Mouse (Mus musculus) MN1 (cell line): ENCODE measurements at regions not wholly inside any gene's neighbourhood (a gene's known extent, or its start where the extent isn't known, plus 50 kb on each side); places are given as distances from the start of the nearest gene placed in this dataset.
A peak's percentile ranks its signal among the peaks of the same experiment; 100 is the strongest.

Experiments used
- DNase-seq: peaks from one replicate; pipeline ENCODE4 v3.0.0-alpha.2; 2016; ENCODE audit warnings: low spot score

- no peak for DNase-seq
Measured at GRCm38 (mm10) chr13:80502927-80503326, 380.3 kb upstream of the Arrdc3 start.

DNA sequence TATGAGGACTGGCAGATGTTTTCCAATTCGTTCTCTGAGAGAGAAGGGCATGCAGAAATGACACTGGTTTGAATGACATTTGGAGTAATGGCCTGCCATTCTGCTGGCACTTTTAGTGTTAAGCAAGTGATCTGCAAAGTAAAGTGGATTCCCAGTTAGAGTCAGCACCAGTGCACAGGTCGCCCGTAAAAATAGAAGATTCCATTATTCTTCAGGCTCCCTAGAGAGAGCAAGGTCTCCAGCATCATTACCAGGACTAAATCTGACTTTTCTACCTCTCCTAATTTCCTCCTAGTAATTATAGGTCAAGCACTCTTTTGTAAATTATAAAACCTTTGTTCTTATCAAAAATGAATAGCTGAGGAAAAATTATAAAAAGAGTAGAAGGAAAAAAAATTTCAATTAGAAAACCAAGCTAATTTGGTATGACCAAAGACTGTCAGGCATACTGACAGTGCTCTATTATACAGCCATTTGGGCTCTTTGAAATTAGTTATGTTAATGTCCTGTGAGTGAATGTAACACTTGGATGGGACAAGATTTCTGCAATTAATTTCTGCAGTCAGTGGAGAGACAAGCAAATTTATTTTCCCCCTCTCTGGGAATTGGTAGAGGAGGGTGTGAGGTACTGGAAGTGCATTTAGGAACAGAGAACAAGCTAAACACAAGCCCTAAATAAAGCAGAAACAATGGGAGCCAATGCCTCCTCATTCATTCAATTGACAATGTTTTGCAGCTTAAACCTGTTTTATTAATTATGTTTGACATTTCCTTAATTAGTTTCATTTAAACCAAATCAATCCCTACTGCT is 368.8 kb upstream of the Arrdc3 start:
- no peak for DNase-seq

GRCm38 (mm10) chr13:80514982-80515253 is 368.3 kb upstream of the Arrdc3 start:
- DNase-seq: no peak

DNA sequence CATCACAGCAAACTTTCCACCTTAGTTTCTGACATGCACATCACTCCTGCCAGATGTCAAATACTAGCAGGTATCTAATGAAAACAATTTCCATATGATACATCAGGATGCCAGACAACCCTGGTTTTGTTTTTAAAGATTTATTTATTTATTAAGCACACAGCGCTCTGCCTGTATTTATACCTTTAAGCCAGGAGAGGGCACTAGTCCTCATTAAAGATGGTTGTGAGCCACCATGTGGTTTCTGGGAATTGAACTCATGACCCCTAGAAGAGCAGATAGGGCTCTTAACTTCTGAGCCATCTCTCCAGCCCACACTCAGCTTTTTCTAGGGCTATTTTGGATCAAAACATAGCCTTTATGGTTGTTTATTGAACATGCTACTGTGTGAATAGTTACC is 364.3 kb upstream of the Arrdc3 start:
- DNase-seq: no peak

DNA sequence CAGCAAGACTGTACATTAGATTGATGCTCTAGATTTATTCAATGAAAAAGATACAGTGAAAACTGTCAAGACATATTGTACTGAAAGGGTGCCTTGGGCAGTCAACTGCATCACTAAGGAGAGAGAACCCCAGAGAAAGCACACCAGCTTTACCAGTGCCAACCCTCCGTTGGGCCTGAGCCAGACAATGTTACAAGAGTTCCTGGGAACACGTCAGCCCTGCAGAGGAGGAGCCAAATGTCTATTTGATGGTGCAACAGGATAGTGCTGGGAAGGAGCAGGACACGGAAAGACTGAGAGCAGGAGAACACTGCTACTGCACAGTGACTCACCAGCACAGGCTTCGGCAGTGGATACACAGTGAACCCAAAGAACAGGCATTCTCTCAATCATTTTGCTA is 363.4 kb upstream of the Arrdc3 start:
- DNase-seq: no peak

DNA sequence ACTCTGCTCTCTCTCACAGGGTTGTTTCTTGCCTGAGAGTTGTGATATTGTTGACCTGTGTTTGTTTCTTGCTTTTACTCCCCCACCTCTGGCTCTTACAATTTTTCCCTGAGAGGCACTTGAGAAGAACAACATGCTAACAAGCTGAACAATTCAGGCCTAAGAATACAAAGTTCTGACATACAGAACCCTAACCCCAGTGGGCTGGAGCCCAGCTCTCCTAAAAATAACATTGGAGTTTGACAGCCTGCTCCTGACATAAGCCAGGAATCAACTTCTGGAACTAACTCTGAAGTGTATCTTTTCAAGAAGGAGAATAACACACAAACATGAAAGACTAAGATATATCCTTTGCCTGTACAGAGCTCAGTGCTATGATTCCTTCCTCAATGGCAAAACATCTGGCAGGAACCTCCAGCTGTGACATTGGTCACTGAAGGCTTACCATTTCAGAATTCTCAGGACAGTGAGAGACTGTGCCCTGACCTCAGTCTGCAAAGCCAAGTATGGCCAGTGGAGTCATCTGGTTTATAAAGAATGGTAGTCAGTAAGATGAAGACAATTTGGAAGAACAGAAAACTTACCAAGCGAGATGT is 347.3 kb upstream of the Arrdc3 start:
- DNase-seq: no peak

- no peak for DNase-seq
Measured at GRCm38 (mm10) chr13:80544951-80545350, 338.2 kb upstream of the Arrdc3 start.

GRCm38 (mm10) chr13:80557156-80557555 is 326.0 kb upstream of the Arrdc3 start:
- DNase-seq: peak; percentile 6
